Mouse (Mus musculus) adrenal gland (tissue): Measurements from ENCODE around the gene Tmem126b.

ENCODE experiments used
- intact Hi-C: fragments of 180-260 bp; cut with DNase I; formaldehyde crosslinking; loops from one replicate; pipeline ENCODE4 v1.15.1; 2025
- long read RNA-seq, 2 experiments: library from polyadenylated mRNA; unstranded; transcript quantifications; one replicate each; pipeline ENCODE4 v2.0.0; 2020; ENCODE audit warnings: borderline replicate concordance in 1 of 2; ENCODE audit not compliant: insufficient replicate concordance in 1 of 2

Gene Tmem126b
- long read RNA-seq, experiment 1, transcript Tmem126b-201 (5 exons, 2,259 nt): major isoform, 26 of 29 reads
- long read RNA-seq, experiment 1, partial matches to known transcripts: 1 of 29 reads
- long read RNA-seq, experiment 1, other reads (novel, unspliced or antisense): 2 of 29 reads
- long read RNA-seq, experiment 2, transcript Tmem126b-201 (5 exons, 2,259 nt): major isoform, 48 of 51 reads
- long read RNA-seq, experiment 2, partial matches to known transcripts: 0 of 51 reads
- long read RNA-seq, experiment 2, other reads (novel, unspliced or antisense): 3 of 51 reads

- intact Hi-C loops: no loop called here
Observed at GRCm38 (mm10) chr7:90475793-90476312, at the start of gene Tmem126b. Gene Tmem126b (minus strand): TSS chr7:90476001.

- intact Hi-C loops: loop anchor here (10.0 kb wide), 2 partner anchors 713 to 923 kb away; no protein-coding TSS in a partner anchor
Observed at GRCm38 (mm10) chr7:90512293-90512692, 36.5 kb upstream of the Tmem126b start.

DNA sequence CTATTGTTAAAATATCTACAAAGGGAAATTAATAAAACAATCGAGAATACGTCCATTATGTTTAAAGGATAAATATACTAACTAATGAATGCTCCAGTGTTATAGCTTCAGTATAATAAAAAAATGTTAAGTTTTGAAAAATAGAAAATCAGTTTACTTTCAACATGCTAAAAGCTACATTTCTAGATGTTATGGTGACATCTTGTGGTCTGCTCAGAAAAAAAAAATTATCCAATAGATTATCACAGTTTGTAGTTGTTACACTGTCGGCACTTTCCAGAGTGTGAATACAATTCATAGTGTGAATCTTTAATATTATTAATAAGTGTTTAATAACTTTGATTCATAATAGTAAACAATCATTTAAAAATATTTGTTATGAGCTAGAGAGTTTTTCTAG, 32.3 kb upstream of the Tmem126b start:
- intact Hi-C loops: loop anchor here (10.0 kb wide), 1 partner anchor 223 kb away; no protein-coding TSS in a partner anchor

- intact Hi-C loops: no loop called here
Observed at GRCm38 (mm10) chr7:90482607-90483006, 6.8 kb upstream of the Tmem126b start.

- intact Hi-C loops: no loop called here
Observed at GRCm38 (mm10) chr7:90476313-90477245, 778 bp upstream of the Tmem126b start, which contains the start of gene Dlg2. Gene Dlg2 (plus strand): TSS chr7:90476672.

DNA sequence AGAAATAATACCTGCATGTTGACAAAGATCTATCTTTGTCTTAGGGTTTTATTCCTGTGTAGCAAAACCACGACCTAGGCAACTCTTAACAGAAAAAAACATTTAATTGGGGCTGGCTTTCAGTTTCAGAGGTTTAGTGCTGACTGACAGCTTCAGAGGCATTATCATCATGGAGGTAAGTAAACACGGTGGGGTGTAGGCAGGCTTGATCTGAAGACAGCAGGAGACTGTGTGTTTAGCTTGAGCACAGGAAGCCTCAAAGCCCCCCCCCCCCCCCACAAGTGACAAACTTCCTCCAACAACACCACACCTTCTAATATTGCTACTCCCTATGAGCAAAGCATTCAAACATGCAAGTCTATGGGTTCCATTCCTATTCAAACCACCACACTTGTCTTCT, 2.3 kb downstream of the Tmem126b start:
- intact Hi-C loops: no loop called here

DNA sequence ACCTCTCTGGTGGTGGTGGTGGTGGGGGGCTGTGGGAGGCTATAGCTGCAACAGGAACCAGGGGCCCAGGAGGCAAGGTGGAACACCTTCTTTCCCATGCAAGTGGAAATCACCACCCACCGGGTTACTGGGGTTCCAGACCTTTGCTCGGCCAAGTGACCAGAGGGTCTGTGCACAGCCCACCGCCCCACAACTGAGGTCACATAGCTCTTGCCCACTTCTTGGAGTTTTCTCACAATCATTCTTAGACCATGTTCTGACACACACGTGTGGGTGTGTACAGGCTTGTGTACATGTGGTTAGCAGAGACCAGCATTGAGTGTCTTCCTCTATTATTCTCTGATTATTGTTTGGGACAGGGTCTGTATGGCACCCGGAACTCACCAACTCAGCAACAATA, 14.4 kb downstream of the Tmem126b start:
- intact Hi-C loops: no loop called here

GRCm38 (mm10) chr7:90460930-90461329, 14.9 kb downstream of the Tmem126b start:
- intact Hi-C loops: no loop called here

DNA sequence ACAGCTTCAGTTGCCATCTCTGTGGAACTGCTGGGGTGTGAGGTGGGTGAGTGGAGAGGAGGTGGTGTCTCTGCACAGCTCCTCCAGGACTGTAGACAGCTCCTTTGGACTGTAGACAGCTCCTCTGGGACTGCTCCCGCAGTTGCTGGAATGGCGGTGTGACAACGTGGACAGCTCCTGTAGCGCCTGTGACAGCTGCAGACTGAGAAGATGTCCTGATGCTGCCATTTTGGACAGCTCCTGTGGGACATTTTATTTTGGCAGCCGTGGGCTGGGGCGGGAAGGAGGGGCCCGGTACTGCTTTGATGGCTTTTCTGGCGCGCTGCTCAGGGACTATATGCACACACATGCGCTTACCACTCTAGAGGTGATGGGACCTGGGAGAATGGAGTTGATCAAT, 15.5 kb downstream of the Tmem126b start:
- intact Hi-C loops: no loop called here

DNA sequence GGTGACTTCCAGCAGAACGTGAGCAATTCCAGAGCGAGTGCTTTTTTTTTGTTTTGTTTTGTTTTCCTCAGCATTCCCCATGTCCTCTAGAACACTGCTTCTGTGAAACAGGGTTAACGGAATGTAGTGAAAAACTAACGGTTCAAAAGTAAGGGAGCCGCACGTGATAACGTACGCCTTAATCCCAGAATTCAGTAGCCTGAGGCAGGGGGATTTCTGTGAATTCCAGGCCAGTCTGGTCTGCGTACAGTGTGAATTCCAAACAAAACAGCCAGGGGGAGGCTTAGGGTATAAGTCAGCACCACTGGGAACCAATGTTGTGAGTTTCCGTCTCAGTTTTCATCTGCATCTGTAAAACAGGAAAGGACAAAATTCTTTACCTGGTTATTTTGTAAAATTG, 18.3 kb downstream of the Tmem126b start:
- intact Hi-C loops: no loop called here

DNA sequence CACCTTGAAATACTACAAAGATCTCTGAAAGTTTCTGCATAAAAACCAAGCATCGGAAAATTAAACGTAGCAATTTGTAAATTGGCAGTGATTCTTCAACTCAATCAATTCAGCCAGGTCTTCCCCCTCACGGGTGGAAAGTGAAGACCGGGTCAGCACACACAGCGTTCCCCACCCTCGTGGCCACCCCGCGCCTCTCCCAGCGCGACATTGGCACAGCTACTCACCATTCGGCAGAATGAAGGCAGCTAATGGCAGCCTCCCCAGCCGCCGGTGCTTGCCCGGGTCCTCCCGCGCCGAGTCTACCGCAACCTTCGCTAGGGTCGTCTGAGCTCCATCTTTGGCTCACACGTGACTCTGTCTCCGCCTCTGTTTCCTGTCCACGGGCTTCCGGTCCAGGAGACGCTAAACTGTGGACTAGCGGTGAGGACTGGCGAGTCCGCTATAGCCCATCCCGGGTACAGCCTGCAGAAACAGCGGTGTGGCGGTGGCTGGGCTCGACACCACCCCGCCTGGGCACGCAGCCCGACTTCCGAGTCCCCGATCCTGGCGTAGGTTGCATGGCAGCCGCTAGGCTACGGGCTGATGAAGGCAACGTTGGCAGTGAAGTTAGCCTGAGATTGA, 18.8 kb downstream of the Tmem126b start, which contains the start of gene Tmem126a:
TSS of gene Tmem126a (minus strand) at position 385 of the 624 bp plus-strand sequence.
- intact Hi-C loops: no loop called here

- intact Hi-C loops: no loop called here
Observed at GRCm38 (mm10) chr7:90456149-90456844, 19.5 kb downstream of the Tmem126b start.

DNA sequence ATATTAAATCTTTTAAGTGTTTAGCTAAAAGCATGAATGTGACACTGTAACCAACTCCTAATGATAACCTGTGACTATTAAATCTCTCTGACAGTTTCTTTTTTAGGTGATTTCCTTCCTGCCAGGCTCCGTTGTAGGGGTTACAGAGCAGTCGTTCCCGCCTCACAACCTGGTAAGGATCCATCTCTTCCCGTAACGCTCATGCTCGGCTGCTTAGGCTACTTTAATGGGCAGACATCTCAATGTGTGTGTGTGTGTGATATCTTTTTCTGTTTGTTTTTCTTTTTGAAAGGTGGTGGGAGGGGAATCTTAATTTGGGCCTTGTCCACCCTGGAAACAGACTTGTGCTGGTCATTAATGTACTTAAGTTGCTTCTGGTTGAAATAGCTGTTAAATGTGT, 31.6 kb downstream of the Tmem126b start:
- intact Hi-C loops: no loop called here

- intact Hi-C loops: no loop called here
Observed at GRCm38 (mm10) chr7:90443101-90444091, 32.4 kb downstream of the Tmem126b start.

- intact Hi-C loops: no loop called here
Observed at GRCm38 (mm10) chr7:90442518-90443080, 33.2 kb downstream of the Tmem126b start, which contains the start of gene Crebzf. Gene Crebzf (plus strand): TSS chr7:90442729.

DNA sequence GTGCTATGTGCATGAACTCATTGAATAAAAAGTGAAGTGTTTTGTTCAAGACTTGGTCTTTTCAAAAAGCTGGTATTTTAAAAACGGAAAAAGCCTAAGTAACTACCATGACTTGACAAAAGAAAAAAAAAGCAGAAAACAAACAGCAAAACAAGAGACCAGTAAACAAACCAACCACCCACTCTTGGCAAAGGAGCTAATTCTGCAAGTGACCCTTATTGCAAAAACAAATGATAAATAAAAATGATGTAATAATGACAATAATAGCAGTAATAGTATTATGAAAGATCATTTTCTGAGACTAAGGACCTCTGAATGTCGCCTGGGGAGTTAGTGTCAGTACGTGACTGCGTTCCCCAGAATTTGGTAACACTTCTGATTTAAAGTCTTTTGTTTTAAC, 33.7 kb downstream of the Tmem126b start:
- intact Hi-C loops: no loop called here

DNA sequence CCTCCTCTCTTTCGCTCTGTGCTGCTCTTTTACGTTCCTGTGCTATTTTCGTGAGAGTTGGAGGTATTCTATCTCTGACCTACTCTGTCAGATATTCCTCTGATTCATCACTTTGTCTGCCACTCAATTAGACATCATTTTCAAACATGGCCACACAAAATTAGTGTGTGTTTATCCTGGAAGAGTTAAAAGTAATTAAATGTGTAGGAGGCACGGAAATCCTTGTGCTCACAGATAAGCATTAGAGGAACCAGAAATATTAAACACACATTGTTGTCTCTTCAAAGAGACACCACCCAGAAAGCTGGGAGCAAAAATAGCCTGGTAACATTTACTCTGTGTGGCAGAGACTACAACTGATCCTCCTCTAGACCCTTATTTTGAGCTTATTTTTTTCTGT, 35.8 kb downstream of the Tmem126b start:
- intact Hi-C loops: no loop called here

- intact Hi-C loops: no loop called here
Observed at GRCm38 (mm10) chr7:90432221-90432620, 43.6 kb downstream of the Tmem126b start.

GRCm38 (mm10) chr7:90427006-90427405, 48.8 kb downstream of the Tmem126b start:
- intact Hi-C loops: loop anchor here (10.0 kb wide), 1 partner anchor 432 kb away; no protein-coding TSS in a partner anchor
